Mouse (Mus musculus) right cerebral cortex, postnatal 10 days (tissue): ENCODE data around the gene Usf1.

ENCODE experiments used
- DNase-seq, 2 experiments: peaks; one replicate each; pipeline ENCODE4 v3.0.0; 2021; ENCODE audit warnings: low spot score in 2 of 2

The Usf1 gene

DNA sequence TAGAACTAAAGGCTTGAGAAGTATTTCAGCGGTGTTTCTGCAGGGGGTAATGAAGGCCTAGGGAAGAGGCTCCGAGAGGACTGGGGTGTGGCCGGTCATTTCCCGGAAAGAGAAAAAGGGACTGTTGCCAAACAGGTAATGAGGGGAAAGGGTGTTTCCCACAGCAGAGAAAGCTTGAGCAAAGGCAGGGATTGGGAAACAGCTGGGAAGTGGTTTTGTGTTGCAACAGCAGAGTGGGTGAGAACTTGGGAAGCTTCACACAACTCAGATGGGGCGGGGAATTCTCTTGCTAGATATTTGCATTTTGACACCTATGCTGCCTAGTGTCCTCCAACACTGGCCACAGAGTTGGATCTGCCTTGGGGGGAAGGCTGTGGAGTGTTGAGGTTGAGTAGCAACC lies 41.8 kb downstream of the Usf1 start:
- no peak for DNase-seq

DNA sequence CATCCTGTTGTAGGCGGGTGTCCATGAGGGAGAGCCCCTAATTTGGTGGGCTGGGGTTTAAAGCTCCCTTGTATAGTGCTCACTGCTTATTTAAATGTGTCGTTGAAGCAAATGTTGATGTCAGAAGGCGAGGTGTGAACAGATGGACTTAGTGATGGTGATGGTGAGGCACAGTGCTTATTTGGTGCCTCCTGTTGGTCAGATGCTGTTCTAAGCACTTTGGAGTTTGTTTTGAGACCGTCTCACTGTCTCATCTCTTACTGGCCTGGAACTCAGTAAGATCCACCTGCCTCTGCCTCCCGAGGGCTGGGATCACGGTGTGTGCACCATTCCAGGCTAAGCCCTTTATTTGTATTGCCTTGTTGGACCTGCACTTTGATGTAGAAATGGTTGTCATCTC lies 43.8 kb downstream of the Usf1 start:
- no peak for DNase-seq

- DNase-seq = no peak
Observed at GRCm38 (mm10) chr1:171457568-171457967, 46.5 kb downstream of the Usf1 start.

DNA sequence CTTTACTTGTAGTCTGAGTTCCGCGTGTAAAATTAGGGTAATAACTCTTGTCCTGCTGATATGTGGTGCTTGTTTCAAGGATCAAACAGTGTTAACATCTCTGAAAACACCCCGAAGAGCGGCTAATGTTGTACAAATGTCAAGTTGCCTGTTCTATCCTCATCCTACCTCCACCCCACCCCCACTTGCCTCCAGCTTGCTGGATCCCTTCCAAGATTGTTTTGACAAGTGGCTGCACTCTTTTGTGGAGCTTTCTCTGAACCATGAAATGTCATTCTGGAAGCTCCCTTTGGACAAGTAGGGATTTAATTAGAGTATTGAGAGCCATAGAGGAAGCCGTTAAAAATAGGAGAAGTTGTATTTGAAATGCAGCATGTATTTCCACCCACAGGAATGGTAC lies 48.7 kb downstream of the Usf1 start:
- DNase-seq = no peak

DNA sequence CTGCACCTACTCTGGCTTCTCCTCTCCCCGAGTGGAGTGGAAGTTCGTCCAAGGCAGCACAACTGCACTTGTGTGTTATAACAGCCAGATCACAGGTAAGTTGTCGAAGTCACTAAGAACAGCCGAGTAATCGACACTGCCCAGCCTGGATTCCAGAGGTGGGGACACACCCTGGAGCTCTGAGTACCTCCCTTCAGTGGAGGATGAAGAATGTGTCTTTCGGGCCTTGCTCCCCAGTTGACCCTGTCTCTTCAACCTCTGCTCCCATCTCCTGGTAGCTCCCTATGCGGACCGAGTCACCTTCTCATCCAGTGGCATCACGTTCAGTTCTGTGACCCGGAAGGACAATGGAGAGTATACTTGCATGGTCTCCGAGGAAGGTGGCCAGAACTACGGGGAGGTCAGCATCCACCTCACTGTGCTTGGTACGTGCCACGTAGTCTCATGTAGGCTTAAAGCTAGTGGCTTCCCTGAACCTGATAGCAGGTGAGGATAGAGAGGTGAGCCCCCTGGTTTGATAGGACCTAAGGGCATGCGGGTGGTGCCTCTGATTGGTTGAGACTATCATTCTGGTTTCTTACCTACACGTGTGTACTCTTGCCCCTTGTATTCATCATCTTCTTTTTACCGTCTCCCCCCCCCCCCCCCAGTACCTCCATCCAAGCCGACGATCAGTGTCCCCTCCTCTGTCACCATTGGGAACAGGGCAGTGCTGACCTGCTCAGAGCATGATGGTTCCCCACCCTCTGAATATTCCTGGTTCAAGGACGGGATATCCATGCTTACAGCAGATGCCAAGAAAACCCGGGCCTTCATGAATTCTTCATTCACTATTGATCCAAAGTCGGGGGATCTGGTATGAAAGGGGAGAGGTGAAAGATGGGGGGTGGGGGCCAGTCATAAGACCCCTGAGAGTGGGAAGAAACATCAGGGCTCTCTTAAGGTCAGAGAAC lies 49.7 kb downstream of the Usf1 start:
- DNase-seq = no peak

- DNase-seq = no peak
Observed at GRCm38 (mm10) chr1:171463133-171463532, 52.0 kb downstream of the Usf1 start.

DNA sequence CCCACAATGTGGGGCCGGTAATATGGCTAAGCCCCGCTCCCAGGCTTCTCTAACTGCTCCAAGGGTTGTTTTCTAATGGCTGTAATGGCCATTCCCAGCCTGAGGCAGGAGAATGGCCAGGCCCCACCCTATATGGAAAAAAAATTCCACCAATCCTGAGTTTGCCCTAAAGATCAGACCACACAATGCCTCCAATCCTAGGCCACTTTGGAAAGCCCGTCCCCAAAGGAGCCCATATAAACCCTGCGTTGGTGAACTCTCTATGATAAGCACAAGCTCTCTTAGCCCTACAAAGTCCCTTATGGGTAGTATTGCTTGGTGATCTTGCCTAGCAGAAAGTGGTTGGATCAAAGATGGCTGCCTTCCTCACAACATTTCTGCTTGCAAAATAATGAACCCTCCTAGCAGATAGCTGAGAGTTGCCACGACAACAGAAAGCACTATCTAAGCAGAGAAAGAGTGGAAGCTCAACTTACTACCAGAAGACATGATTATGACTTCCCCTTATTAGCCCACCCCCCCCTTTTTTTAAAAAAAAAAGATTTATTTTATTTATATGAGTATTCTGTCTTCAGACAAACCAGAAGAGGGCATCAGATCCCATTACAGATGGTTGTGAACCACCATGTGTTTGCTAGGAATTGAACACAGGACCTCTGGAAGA lies 54.8 kb downstream of the Usf1 start:
- no peak for DNase-seq

DNA sequence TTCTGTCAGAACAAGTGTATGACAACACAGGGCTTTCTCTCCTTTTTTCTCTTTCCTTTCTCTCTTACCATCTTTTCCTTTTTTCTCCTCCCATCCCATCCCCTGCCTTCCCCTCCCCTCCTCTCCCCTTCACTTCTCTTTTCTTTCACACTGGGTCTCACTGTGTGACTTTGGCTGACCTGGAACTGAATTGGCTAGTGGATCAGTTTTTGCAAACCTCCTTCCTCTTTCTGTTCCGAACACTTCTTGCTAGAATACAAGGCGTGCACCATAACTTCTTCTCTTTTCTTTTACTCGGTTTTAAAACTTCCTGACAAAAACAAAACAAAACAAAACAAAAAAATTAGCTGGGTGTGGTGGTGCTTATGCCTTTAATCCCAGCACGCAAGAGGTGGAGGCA lies 55.5 kb downstream of the Usf1 start:
- DNase-seq = no peak
